Mouse (Mus musculus) right cerebral cortex, postnatal 25 days (tissue): ENCODE measurements around the gene Pigo.
"Not testable (repeated sequence)": the region's sequence is repeated elsewhere in the genome, so short reads cannot be mapped to it uniquely, and the experiment has no call there.

Source experiments
- DNase-seq: peaks from one replicate; pipeline ENCODE4 v3.0.0; 2022

The Pigo gene

DNA sequence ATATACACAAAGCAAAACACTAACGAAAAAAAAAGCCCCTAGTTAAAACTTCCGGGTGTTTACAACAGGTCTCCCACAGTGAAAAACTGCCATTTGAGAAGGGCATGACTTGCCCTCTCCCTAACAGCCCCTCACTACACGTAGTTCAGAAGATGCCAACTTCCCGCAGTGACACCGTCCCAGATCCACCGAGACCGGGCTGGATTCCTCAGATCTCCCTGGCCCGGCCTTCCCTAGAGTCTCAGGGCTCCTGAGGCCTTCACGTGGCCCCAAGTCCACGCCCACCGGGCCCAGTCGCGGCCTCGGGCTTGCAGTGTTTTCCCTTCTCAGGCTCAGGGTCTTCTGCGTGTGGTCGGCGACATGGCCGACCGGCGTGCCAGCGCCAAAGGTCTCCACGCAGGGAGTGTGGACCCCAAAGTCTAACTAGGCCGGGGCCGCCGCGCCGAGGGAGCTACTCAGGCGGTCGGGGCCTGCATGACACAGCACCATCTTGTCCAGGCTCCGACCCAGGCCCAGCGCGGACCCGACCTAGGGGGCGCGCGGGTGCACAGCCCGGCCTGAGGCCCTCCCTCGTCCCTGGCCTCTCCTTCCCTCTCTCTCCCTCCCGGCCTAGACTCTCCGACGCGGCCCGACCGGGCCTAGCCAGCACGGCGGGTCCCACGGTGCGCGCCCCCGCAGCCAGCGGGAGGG is 26.0 kb downstream of the Pigo start:
- DNase-seq: peak; percentile 75

DNA sequence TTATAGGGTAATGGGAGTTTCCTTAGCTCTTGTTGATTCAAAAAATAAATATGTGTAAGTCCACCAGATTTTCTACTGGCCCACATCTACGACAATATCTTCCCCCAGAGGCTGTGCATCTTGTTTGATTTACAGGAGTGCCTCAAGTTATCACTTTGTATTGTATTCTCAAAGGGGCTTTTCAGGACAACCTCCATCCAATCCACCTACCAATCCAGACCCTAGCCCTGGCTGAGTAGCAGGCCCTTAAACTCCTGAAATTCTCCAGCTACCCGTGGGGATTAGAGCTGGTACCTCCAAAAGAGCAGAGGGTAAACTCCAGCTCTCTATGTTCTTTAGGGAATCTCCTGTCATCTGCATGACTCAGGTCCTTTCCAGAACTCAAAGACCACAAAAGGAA is 27.6 kb downstream of the Pigo start:
- no peak for DNase-seq

DNA sequence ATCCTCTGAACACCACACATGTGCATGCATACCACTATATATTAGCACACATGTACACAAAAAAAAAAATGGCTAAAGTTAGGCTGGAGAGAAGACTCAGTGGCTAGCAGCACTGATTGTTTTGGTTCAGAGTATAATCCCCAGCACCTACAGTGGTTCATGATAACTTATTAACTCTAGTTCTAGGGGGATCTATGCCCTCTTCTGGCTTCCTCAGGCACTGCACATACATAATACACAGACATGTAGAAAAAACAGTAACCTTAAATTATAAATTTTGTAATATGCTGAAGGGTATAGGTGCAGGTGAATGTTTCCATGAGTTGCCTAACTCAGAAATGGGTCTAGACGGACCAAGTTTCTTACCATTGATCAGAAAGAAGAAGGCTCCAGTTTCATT is 37.3 kb downstream of the Pigo start:
- DNase-seq: no peak

DNA sequence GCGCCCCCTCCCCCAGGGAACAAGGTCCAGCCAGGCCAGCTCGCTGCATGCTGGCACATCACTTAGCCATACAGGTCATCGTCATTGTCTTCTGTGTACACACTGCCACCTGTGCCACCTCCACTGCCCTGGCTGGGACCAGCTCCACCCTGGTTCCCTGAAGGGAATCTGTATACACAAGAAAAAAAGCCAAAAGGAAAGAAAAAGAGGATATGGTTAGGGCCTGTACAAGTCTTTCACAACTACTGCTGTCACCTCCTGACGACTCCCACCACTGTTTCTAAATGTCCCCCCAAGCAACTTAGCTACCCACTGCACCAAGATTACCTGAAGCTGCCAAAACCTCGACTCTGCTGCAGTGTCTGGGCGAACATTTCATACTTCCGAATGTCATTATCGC is 45.2 kb downstream of the Pigo start:
- DNase-seq: not testable (repeated sequence)

DNA sequence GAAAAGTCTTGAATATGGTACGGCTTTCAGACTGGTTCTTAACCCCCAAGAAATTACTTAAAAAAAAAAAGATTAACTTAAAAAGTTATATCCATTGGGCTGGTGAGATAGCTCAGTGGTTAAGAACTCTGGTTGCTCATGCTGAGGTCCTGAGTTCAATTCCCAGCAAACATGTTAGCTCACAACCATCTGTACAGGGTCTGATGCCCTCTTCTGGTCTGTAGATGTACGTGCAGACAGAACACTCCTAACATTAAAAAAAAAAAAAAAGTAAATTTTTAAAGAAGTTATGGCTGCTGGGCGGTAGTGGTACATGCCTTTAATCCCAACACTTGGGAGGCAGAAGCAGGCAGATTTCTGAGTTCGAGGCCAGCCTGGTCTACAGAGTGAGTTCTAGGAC is 47.6 kb downstream of the Pigo start:
- no peak for DNase-seq

DNA sequence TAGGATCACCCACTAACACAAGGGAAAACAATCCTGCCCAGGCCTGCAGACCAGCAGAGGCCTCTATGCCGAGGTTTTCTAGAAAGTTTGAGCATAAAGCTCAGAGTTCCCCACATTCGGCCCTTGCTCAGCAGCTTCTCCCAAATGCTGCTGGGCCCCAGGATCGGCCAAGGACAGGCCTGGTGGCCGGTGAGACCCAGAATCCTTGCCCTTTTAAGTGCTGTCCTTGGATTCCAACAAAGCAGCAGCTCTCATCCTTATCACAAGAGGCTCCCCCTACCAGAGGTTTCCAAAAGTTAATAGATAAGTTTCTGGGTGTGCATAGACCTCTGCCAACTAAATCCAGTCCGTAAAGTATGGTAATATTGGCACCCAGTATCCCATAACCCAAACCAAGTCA is 51.8 kb downstream of the Pigo start:
- no peak for DNase-seq

DNA sequence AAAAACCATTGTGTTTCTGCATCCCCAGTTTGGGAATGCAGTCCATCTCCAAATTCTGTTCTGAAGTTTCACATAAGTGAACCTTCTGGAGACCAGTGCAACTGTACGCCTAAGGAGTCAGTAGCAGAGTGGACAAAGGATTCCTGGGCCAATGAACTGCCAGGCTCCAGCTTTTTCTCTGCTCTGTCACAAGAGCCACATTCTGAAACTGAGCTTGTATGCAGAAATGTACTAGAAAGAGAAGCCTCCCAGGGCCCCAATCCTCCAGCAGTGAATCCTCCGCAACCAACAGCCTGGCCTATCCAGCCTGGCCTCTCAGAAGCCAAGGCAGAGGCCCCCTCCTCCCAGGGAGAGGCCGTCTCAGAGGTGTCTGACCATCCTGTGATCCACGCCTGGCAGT is 52.7 kb downstream of the Pigo start:
- no peak for DNase-seq

DNA sequence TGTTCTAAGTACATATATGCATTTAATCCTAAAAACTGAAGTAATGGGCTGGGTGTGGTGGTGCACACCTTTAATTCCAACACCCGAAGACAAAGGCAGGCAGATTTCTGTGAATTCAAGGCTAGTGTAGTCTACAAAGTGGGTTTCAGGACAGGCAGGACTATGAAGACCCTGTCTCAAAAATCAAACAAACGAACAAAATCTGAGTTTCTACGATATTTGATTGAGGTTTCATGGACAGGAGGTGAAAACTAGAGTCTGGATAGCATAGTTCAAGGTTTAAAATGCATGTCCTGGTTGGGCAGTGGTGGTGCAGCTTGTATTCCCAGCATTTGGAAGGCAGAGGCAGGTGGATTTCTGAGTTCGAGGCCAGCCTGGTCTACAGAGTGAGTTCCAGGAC is 56.3 kb downstream of the Pigo start, which contains the start of gene 1700022I11Rik:
Gene 1700022I11Rik, plus strand, starts transcription at position 301 of the 400 bp plus-strand sequence.
- no peak for DNase-seq
